Mouse (Mus musculus): ENCODE data around the gene Nsfl1c. TPM values are rescaled to one million over a fixed set of nuclear protein-coding genes. Genes with fewer than 3 reads are reported as not detected.
"Not testable (repeated sequence)": the region's sequence is repeated elsewhere in the genome, so short reads cannot be mapped to it uniquely, and the experiment has no call there.

Gene Nsfl1c
- 301 and 304 TPM in 2 replicates for polyA plus RNA-seq (2014; fragmentation: Nextera tagmentation; extraction: Ambion mirVana)

- Histone ChIP-seq H3K4me2 (ENCODE audit: low read depth, low read length) (peak within 1 kb of the TSS; percentile 57), H3K27me3 (ENCODE audit: control insufficient read depth, insufficient read depth, low read length) (no peaks in the 10 kb centered on the region), H3K36me3 (replicated peaks; ENCODE audit: control insufficient read depth, insufficient read depth, low read depth, low read length) (no peaks in the 10 kb centered on the region), H3K9me3 (replicated peaks; ENCODE audit: control insufficient read depth, low read length) (no peaks in the 10 kb centered on the region), H3K4me1 (ENCODE audit: control insufficient read depth, insufficient read depth, low read length) (no peaks in the 10 kb centered on the region), H3K4me3 (ENCODE audit: low read depth, low read length) (peak within 1 kb of the TSS; percentile 91), H3K9ac (replicated peaks; ENCODE audit: low read length) (peak within 1 kb of the TSS; percentile 89), H3K27ac (replicated peaks; ENCODE audit: low read depth, low read length) (no peak within 1 kb of the TSS)
- under 1% methylated on average over 71 of the region's 73 CpGs for WGBS
- ATAC-seq (replicated peaks; ENCODE audit: insufficient number of reproducible peaks, low FRiP score, low TSS enrichment, low read depth) (peak; percentile 99), DNase-seq (ENCODE audit: low spot score) (peak; percentile 97)
Measured at GRCm38 (mm10) chr2:151494035-151494803, at the start of gene Nsfl1c. Gene Nsfl1c, plus strand, starts transcription at chr2:151494182.

GRCm38 (mm10) chr2:151476053-151476452 is 17.9 kb upstream of the Nsfl1c start, which contains the start of gene 4921509C19Rik:
Gene 4921509C19Rik, minus strand, starts transcription at chr2:151476153.
- H3K27ac ChIP-seq (replicated peaks; ENCODE audit: low read depth, low read length); H3K4me1 ChIP-seq (ENCODE audit: control insufficient read depth, insufficient read depth, low read length); DNase-seq (ENCODE audit: low spot score); H3K9ac ChIP-seq (replicated peaks; ENCODE audit: low read length); H3K27me3 ChIP-seq (ENCODE audit: control insufficient read depth, insufficient read depth, low read length); H3K4me2 ChIP-seq (ENCODE audit: low read depth, low read length); ATAC-seq (replicated peaks; ENCODE audit: insufficient number of reproducible peaks, low FRiP score, low TSS enrichment, low read depth); H3K9me3 ChIP-seq (replicated peaks; ENCODE audit: control insufficient read depth, low read length); H3K4me3 ChIP-seq (ENCODE audit: low read depth, low read length); H3K36me3 ChIP-seq (replicated peaks; ENCODE audit: control insufficient read depth, insufficient read depth, low read depth, low read length): not testable (repeated sequence)
- WGBS, result 76% methylated on average over 5 of the region's 5 CpGs

- H3K36me3 ChIP-seq (replicated peaks; ENCODE audit: control insufficient read depth, insufficient read depth, low read depth, low read length), result no peaks in the 10 kb centered on the region
- ATAC-seq (replicated peaks; ENCODE audit: insufficient number of reproducible peaks, low FRiP score, low TSS enrichment, low read depth) (no peak), DNase-seq (ENCODE audit: low spot score) (no peak)
- no peaks in the 10 kb centered on the region for H3K9me3 ChIP-seq (replicated peaks; ENCODE audit: control insufficient read depth, low read length)
- no peak overlapping the region for H3K9ac ChIP-seq (replicated peaks; ENCODE audit: low read length)
- no peak overlapping the region for H3K27ac ChIP-seq (replicated peaks; ENCODE audit: low read depth, low read length)
- no peaks in the 10 kb centered on the region for H3K27me3 ChIP-seq (ENCODE audit: control insufficient read depth, insufficient read depth, low read length)
- H3K4me3 ChIP-seq (ENCODE audit: low read depth, low read length), result no peak overlapping the region
- H3K4me2 ChIP-seq (ENCODE audit: low read depth, low read length), result no peak overlapping the region
- no peaks in the 10 kb centered on the region for H3K4me1 ChIP-seq (ENCODE audit: control insufficient read depth, insufficient read depth, low read length)
Measured at GRCm38 (mm10) chr2:151486496-151486895, 7.5 kb upstream of the Nsfl1c start.

- Histone ChIP-seq H3K27ac (replicated peaks; ENCODE audit: low read depth, low read length) (no peak overlapping the region), H3K27me3 (ENCODE audit: control insufficient read depth, insufficient read depth, low read length) (no peaks in the 10 kb centered on the region), H3K9ac (replicated peaks; ENCODE audit: low read length) (no peak overlapping the region), H3K4me3 (ENCODE audit: low read depth, low read length) (no peak overlapping the region), H3K4me1 (ENCODE audit: control insufficient read depth, insufficient read depth, low read length) (no peaks in the 10 kb centered on the region), H3K4me2 (ENCODE audit: low read depth, low read length) (no peak overlapping the region), H3K36me3 (replicated peaks; ENCODE audit: control insufficient read depth, insufficient read depth, low read depth, low read length) (0 out of 2 replicates have a peak, but pooled peaks cover 4% of the 10 kb centered on the region), H3K9me3 (replicated peaks; ENCODE audit: control insufficient read depth, low read length) (no peaks in the 10 kb centered on the region)
- 47% methylated on average over 3 of the region's 3 CpGs for whole genome bisulfite sequencing
- ATAC-seq (replicated peaks; ENCODE audit: insufficient number of reproducible peaks, low FRiP score, low TSS enrichment, low read depth) (no peak), DNase-seq (ENCODE audit: low spot score) (no peak)
Measured at GRCm38 (mm10) chr2:151498358-151498757, 4.4 kb downstream of the Nsfl1c start.

GRCm38 (mm10) chr2:151500442-151501007 is 6.5 kb downstream of the Nsfl1c start:
- Histone ChIP-seq H3K4me3 (ENCODE audit: low read depth, low read length) (no peak overlapping the region), H3K27ac (replicated peaks; ENCODE audit: low read depth, low read length) (no peak overlapping the region), H3K9ac (replicated peaks; ENCODE audit: low read length) (no peak overlapping the region), H3K4me2 (ENCODE audit: low read depth, low read length) (no peak overlapping the region), H3K36me3 (replicated peaks; ENCODE audit: control insufficient read depth, insufficient read depth, low read depth, low read length) (peaks cover 6% of the 10 kb centered on the region), H3K27me3 (ENCODE audit: control insufficient read depth, insufficient read depth, low read length) (no peaks in the 10 kb centered on the region), H3K4me1 (ENCODE audit: control insufficient read depth, insufficient read depth, low read length) (no peaks in the 10 kb centered on the region), H3K9me3 (replicated peaks; ENCODE audit: control insufficient read depth, low read length) (no peaks in the 10 kb centered on the region)
- DNase-seq (ENCODE audit: low spot score) (no peak), ATAC-seq (replicated peaks; ENCODE audit: insufficient number of reproducible peaks, low FRiP score, low TSS enrichment, low read depth) (no peak)
- WGBS, result 95% methylated on average over 6 of the region's 6 CpGs

GRCm38 (mm10) chr2:151504226-151504625 is 10.2 kb downstream of the Nsfl1c start:
- Histone ChIP-seq H3K4me1 (ENCODE audit: control insufficient read depth, insufficient read depth, low read length) (no peaks in the 10 kb centered on the region), H3K4me3 (ENCODE audit: low read depth, low read length) (no peak overlapping the region), H3K27ac (replicated peaks; ENCODE audit: low read depth, low read length) (no peak overlapping the region), H3K36me3 (replicated peaks; ENCODE audit: control insufficient read depth, insufficient read depth, low read depth, low read length) (peaks cover 7% of the 10 kb centered on the region), H3K9ac (replicated peaks; ENCODE audit: low read length) (no peak overlapping the region), H3K4me2 (ENCODE audit: low read depth, low read length) (no peak overlapping the region), H3K9me3 (replicated peaks; ENCODE audit: control insufficient read depth, low read length) (no peaks in the 10 kb centered on the region), H3K27me3 (ENCODE audit: control insufficient read depth, insufficient read depth, low read length) (no peaks in the 10 kb centered on the region)
- WGBS, result 94% methylated on average over 4 of the region's 4 CpGs
- no peak for ATAC-seq (replicated peaks; ENCODE audit: insufficient number of reproducible peaks, low FRiP score, low TSS enrichment, low read depth)
- no peak for DNase-seq (ENCODE audit: low spot score)

- H3K4me3 ChIP-seq (ENCODE audit: low read depth, low read length), result no peak overlapping the region
- H3K9me3 ChIP-seq (replicated peaks; ENCODE audit: control insufficient read depth, low read length), result no peaks in the 10 kb centered on the region
- DNase-seq (ENCODE audit: low spot score) (no peak), ATAC-seq (replicated peaks; ENCODE audit: insufficient number of reproducible peaks, low FRiP score, low TSS enrichment, low read depth) (no peak)
- no peaks in the 10 kb centered on the region for H3K4me1 ChIP-seq (ENCODE audit: control insufficient read depth, insufficient read depth, low read length)
- no peak overlapping the region for H3K4me2 ChIP-seq (ENCODE audit: low read depth, low read length)
- no peak overlapping the region for H3K9ac ChIP-seq (replicated peaks; ENCODE audit: low read length)
- no peak overlapping the region for H3K27ac ChIP-seq (replicated peaks; ENCODE audit: low read depth, low read length)
- H3K36me3 ChIP-seq (replicated peaks; ENCODE audit: control insufficient read depth, insufficient read depth, low read depth, low read length), result peaks cover 12% of the 10 kb centered on the region
- H3K27me3 ChIP-seq (ENCODE audit: control insufficient read depth, insufficient read depth, low read length), result no peaks in the 10 kb centered on the region
Measured at GRCm38 (mm10) chr2:151512199-151512598, 18.2 kb downstream of the Nsfl1c start.

- Histone ChIP-seq H3K27ac (replicated peaks; ENCODE audit: low read depth, low read length) (no peak overlapping the region), H3K9me3 (replicated peaks; ENCODE audit: control insufficient read depth, low read length) (no peaks in the 10 kb centered on the region), H3K4me1 (ENCODE audit: control insufficient read depth, insufficient read depth, low read length) (no peaks in the 10 kb centered on the region), H3K27me3 (ENCODE audit: control insufficient read depth, insufficient read depth, low read length) (no peaks in the 10 kb centered on the region), H3K36me3 (replicated peaks; ENCODE audit: control insufficient read depth, insufficient read depth, low read depth, low read length) (peaks cover 12% of the 10 kb centered on the region), H3K4me2 (ENCODE audit: low read depth, low read length) (no peak overlapping the region), H3K9ac (replicated peaks; ENCODE audit: low read length) (no peak overlapping the region), H3K4me3 (ENCODE audit: low read depth, low read length) (no peak overlapping the region)
- WGBS, result 76% methylated on average over 3 of the region's 3 CpGs
- DNase-seq (ENCODE audit: low spot score), result no peak
- ATAC-seq (replicated peaks; ENCODE audit: insufficient number of reproducible peaks, low FRiP score, low TSS enrichment, low read depth), result no peak
Measured at GRCm38 (mm10) chr2:151513525-151514285, 19.7 kb downstream of the Nsfl1c start.
